8 mouse cellular contexts compared by ENCODE assay signal in the genomic region with DNA sequence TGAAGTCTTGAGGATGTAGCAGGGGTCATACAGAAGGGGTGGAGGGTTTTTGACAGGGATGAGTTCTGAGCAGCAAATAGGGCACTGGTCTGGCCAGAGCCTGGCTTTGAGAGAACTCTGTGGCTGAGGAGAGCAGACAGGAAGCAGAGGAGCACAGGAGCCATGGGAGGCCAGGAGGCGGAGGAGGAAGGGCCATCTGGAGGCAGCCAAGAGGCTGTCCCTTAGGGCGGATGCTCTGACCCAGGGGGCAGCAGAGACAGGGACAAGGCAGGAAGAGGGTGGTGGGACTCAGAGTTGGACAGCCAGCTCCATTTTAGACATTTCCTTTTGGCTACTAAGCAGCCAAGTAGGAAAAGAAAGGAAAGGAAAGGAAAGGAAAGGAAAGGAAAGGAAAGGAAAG. TPM values are rescaled to one million over a fixed set of nuclear protein-coding genes. Genes with fewer than 3 reads are reported as not detected.
DNase-seq lines count a peak whose midpoint lies in the region; ATAC-seq lines count a peak whose summit lies in the region.

No protein-coding gene starts in this region.

- H3K27me3 ChIP-seq in heart, embryonic 15.5 days: no peaks in the 10 kb centered on the region
- H3K27me3 ChIP-seq in stomach, embryonic 16.5 days (ENCODE audit: control insufficient read depth, insufficient read depth, low read length): no peaks in the 10 kb centered on the region

- H3K4me3 ChIP-seq in heart, embryonic 15.5 days: no peak overlapping the region
- peak overlapping the region; percentile 18 for H3K4me3 ChIP-seq in stomach, embryonic 16.5 days (replicated peaks; ENCODE audit: low read length)

- H3K4me1 ChIP-seq in heart, embryonic 15.5 days (replicated peaks): peaks cover 46% of the 10 kb centered on the region
- H3K4me1 ChIP-seq in stomach, embryonic 16.5 days (ENCODE audit: control insufficient read depth, insufficient read depth, low read length): peaks cover 42% of the 10 kb centered on the region

- 42% methylated on average over 2 of the region's 2 CpGs for WGBS in heart, embryonic 15.5 days
- 49% methylated on average over 2 of the region's 2 CpGs for WGBS in stomach, embryonic 16.5 days

- H3K4me2 ChIP-seq in heart, embryonic 15.5 days: 0 out of 2 replicates have a peak overlapping the region, but pooled peaks have one; percentile 2
- peak overlapping the region; percentile 81 for H3K4me2 ChIP-seq in stomach, embryonic 16.5 days (ENCODE audit: low read depth, low read length)

- H3K36me3 ChIP-seq in heart, embryonic 15.5 days: peaks cover 20% of the 10 kb centered on the region
- H3K36me3 ChIP-seq in stomach, embryonic 16.5 days (ENCODE audit: control insufficient read depth, insufficient read depth, low read length): peaks cover 12% of the 10 kb centered on the region

- no peak for DNase-seq in cerebellum, postnatal 4 days (ENCODE audit: low spot score in 2 of 2)
- DNase-seq in cerebellum, adult 11 months: peak; percentile 59
- DNase-seq in kidney, postnatal 36 days: peak; percentile 81 to 83
- DNase-seq in retina, embryonic 14.5 days (ENCODE audit: low spot score): no peak
- DNase-seq in right cerebral cortex, postnatal 36 days (ENCODE audit: low spot score in 2 of 2): no peak

- peak overlapping the region; percentile 68 for H3K27ac ChIP-seq in heart, embryonic 15.5 days
- H3K27ac ChIP-seq in stomach, embryonic 16.5 days (ENCODE audit: low read length): peak overlapping the region; percentile 52

- H3K9ac ChIP-seq in heart, embryonic 15.5 days: no peak overlapping the region
- H3K9ac ChIP-seq in stomach, embryonic 16.5 days (ENCODE audit: low read length): peak overlapping the region; percentile 56

- peak; percentile 65 for ATAC-seq in cerebellum, adult (ENCODE audit: insufficient number of reproducible peaks, low FRiP score, low TSS enrichment)
- no peak for ATAC-seq in heart, embryonic 15.5 days (replicated peaks; ENCODE audit: insufficient number of reproducible peaks, insufficient read depth, low FRiP score, low read depth)
- no peak for ATAC-seq in stomach, embryonic 16.5 days (ENCODE audit: insufficient read depth, low FRiP score)

- no peaks in the 10 kb centered on the region for H3K9me3 ChIP-seq in heart, embryonic 15.5 days (replicated peaks)
- no peaks in the 10 kb centered on the region for H3K9me3 ChIP-seq in stomach, embryonic 16.5 days (replicated peaks; ENCODE audit: control insufficient read depth, low read length)

RNA-seq across cellular contexts. Expression of a gene that starts 3.6 kb away (rescaled TPM):
- polyA plus RNA-seq in heart, embryonic 15.5 days (2015; fragmentation: Nextera tagmentation; extraction: Ambion mirVana): 56.0 and 65.4 TPM in 2 replicates
- polyA plus RNA-seq in stomach, embryonic 16.5 days (2015; fragmentation: Nextera tagmentation; extraction: Ambion mirVana): 144 and 150 TPM in 2 replicates

RNA-seq across cellular contexts. Expression of a gene that starts 8.8 kb away (rescaled TPM):
- polyA plus RNA-seq in heart, embryonic 15.5 days (2015; fragmentation: Nextera tagmentation; extraction: Ambion mirVana): 43.1 and 53.9 TPM in 2 replicates
- polyA plus RNA-seq in stomach, embryonic 16.5 days (2015; fragmentation: Nextera tagmentation; extraction: Ambion mirVana): 76.0 and 77.8 TPM in 2 replicates

RNA-seq across cellular contexts. Expression of a gene that starts 9.1 kb away (rescaled TPM):
- polyA plus RNA-seq in heart, embryonic 15.5 days (2015; fragmentation: Nextera tagmentation; extraction: Ambion mirVana): 0.20 and 0.37 TPM in 2 replicates
- 0.31 TPM in 1 of 2 replicates, not detected in the other for polyA plus RNA-seq in stomach, embryonic 16.5 days (2015; fragmentation: Nextera tagmentation; extraction: Ambion mirVana)

RNA-seq across cellular contexts. Expression of a gene that starts 12.8 kb away (rescaled TPM):
- polyA plus RNA-seq in heart, embryonic 15.5 days (2015; fragmentation: Nextera tagmentation; extraction: Ambion mirVana): 7.6 and 10.8 TPM in 2 replicates
- 30.0 and 32.1 TPM in 2 replicates for polyA plus RNA-seq in stomach, embryonic 16.5 days (2015; fragmentation: Nextera tagmentation; extraction: Ambion mirVana)

RNA-seq across cellular contexts. Expression of a gene that starts 36.2 kb away (rescaled TPM):
- polyA plus RNA-seq in heart, embryonic 15.5 days (2015; fragmentation: Nextera tagmentation; extraction: Ambion mirVana): 1.4 and 4.4 TPM in 2 replicates
- polyA plus RNA-seq in stomach, embryonic 16.5 days (2015; fragmentation: Nextera tagmentation; extraction: Ambion mirVana): 29.3 and 35.5 TPM in 2 replicates

Comparison
In these comparisons a context has a peak if more than half of its experiments do, and no peak if none do; other contexts are left out.
1. DNase-seq: peak in cerebellum, adult 11 months (single experiment) and kidney, postnatal 36 days (2 of 2); none in cerebellum, postnatal 4 days (0 of 2), retina, embryonic 14.5 days (single experiment) and right cerebral cortex, postnatal 36 days (0 of 2).